ENCODE assay signal across 9 mouse cellular contexts in genomic region chr11:6568584-6569409, GRCm38 (mm10). TPM values are rescaled to one million over a fixed set of nuclear protein-coding genes. Genes with fewer than 3 reads are reported as not detected.
DNase-seq lines count a peak whose midpoint lies in the region; ATAC-seq and TF ChIP-seq lines count a peak whose summit lies in the region.
"Had no signal": no experiment of that assay in that cellular context is flagged by ENCODE, and none has a peak within 500 bp of the region (broad histone marks: within the 10 kb centered on the region; RNA-seq: fewer than 3 reads in every experiment).

No protein-coding gene starts in this region.

- peak; percentile 45 to 47 for DNase-seq in cerebellum, adult 18-20 months
- DNase-seq in cerebellum, adult 11-12 months: no peak
- peak; percentile 36 for DNase-seq in lung, postnatal 0 days (ENCODE audit: low spot score)
- DNase-seq in lung, adult 18-20 months: no peak
- peak; percentile 41 to 44 for DNase-seq in layer of hippocampus, postnatal 14 days (ENCODE audit: low spot score in 2 of 2)
- DNase-seq in urinary bladder, adult 2 months (ENCODE audit: low spot score): no peak

- peaks cover 4% of the 10 kb centered on the region; the same call in 1 of the 2 replicates for H3K4me1 ChIP-seq in lung, postnatal 0 days (ENCODE audit: insufficient read depth, low read depth, low read length)
- peaks cover 34% of the 10 kb centered on the region for H3K4me1 ChIP-seq in heart, embryonic 12.5 days (replicated peaks)
- H3K4me1 ChIP-seq in neural tube, embryonic 15.5 days: peaks cover 18% of the 10 kb centered on the region

- peak; percentile 61 for TF ChIP-seq CTCF in lung, postnatal 0 days (IDR thresholded peaks at IDR 0.05)

- no peaks in the 10 kb centered on the region; the same call in 1 of the 2 replicates for H3K36me3 ChIP-seq in lung, postnatal 0 days (ENCODE audit: insufficient read depth, low read length)
- H3K36me3 ChIP-seq in heart, embryonic 12.5 days: peaks cover 22% of the 10 kb centered on the region
- H3K36me3 ChIP-seq in neural tube, embryonic 15.5 days: peaks cover 11% of the 10 kb centered on the region

- no peak for TF ChIP-seq EP300 in lung, postnatal 0 days (IDR thresholded peaks at IDR 0.05)

- H3K4me2 ChIP-seq in lung, postnatal 0 days (replicated peaks; ENCODE audit: low read depth, low read length): no peak overlapping the region
- H3K4me2 ChIP-seq in heart, embryonic 12.5 days: no peak overlapping the region
- no peak overlapping the region; the same call in 1 of the 2 replicates for H3K4me2 ChIP-seq in neural tube, embryonic 15.5 days

- no peak overlapping the region for H3K27ac ChIP-seq in lung, postnatal 0 days (ENCODE audit: low read length)
- no peak overlapping the region for H3K27ac ChIP-seq in heart, embryonic 12.5 days (ENCODE audit: poor library complexity, severe bottlenecking)
- H3K27ac ChIP-seq in neural tube, embryonic 15.5 days (replicated peaks): peak overlapping the region; percentile 65

- H3K4me3 ChIP-seq in lung, postnatal 0 days (ENCODE audit: low read depth, low read length): no peak overlapping the region
- H3K4me3 ChIP-seq in heart, embryonic 12.5 days: no peak overlapping the region
- no peak overlapping the region for H3K4me3 ChIP-seq in neural tube, embryonic 15.5 days (replicated peaks)
- H3K4me3 ChIP-seq: erythroblast, embryonic 14.5 days had no signal

- H3K9me3 ChIP-seq in lung, postnatal 0 days (ENCODE audit: low read length): no peaks in the 10 kb centered on the region
- no peaks in the 10 kb centered on the region for H3K9me3 ChIP-seq in heart, embryonic 12.5 days (replicated peaks)
- H3K9me3 ChIP-seq in neural tube, embryonic 15.5 days (replicated peaks): no peaks in the 10 kb centered on the region

- no peaks in the 10 kb centered on the region for H3K27me3 ChIP-seq in lung, postnatal 0 days (replicated peaks; ENCODE audit: insufficient read depth, low read length)
- H3K27me3 ChIP-seq in heart, embryonic 12.5 days (replicated peaks): no peaks in the 10 kb centered on the region
- no peaks in the 10 kb centered on the region for H3K27me3 ChIP-seq in neural tube, embryonic 15.5 days (replicated peaks)

- ATAC-seq in lung, postnatal 0 days: 0 out of 2 replicates have a peak, but pooled peaks have one; percentile 14
- ATAC-seq in heart, embryonic 12.5 days (ENCODE audit: insufficient number of reproducible peaks, low FRiP score): no peak; the same call in 1 of the 2 replicates
- ATAC-seq in neural tube, embryonic 15.5 days (ENCODE audit: low FRiP score): peak; percentile 39; the same call in 1 of the 2 replicates

- H3K9ac ChIP-seq in lung, postnatal 0 days (replicated peaks; ENCODE audit: low read depth): no peak overlapping the region
- H3K9ac ChIP-seq in heart, embryonic 12.5 days: peak overlapping the region; percentile 23; the same call in 1 of the 2 replicates
- H3K9ac ChIP-seq in neural tube, embryonic 15.5 days (replicated peaks): no peak overlapping the region

- WGBS in lung, postnatal 0 days: 65% methylated on average over 11 of the region's 11 CpGs
- 55% methylated on average over 11 of the region's 11 CpGs for WGBS in heart, embryonic 12.5 days
- 39% methylated on average over 11 of the region's 11 CpGs for WGBS in neural tube, embryonic 15.5 days

RNA-seq across cellular contexts. Expression of gene Ccm2, which starts 22.1 kb away (rescaled TPM):
- polyA plus RNA-seq in lung, postnatal 0 days (2015; fragmentation: Nextera tagmentation; extraction: Ambion mirVana): 58.7 and 62.4 TPM in 2 replicates
- 61.2 and 64.1 TPM in 2 replicates for polyA plus RNA-seq in heart, embryonic 12.5 days (2016; fragmentation: Nextera tagmentation; extraction: Ambion mirVana)
- 10 to 100 TPM; 51.8 to 54.5 TPM for total RNA-seq in layer of hippocampus, postnatal 14 days (2021)
- polyA plus RNA-seq in neural tube, embryonic 15.5 days (2015; fragmentation: Nextera tagmentation; extraction: Ambion mirVana): 96.2 and 107 TPM in 2 replicates
- polyA plus RNA-seq in urinary bladder, adult 2 months (2012; rRNA removed): 66.1 and 77.6 TPM in 2 replicates

RNA-seq across cellular contexts. Expression of gene Nacad, which starts 37.1 kb away (rescaled TPM):
- polyA plus RNA-seq in lung, postnatal 0 days (2015; fragmentation: Nextera tagmentation; extraction: Ambion mirVana): 1.8 and 3.2 TPM in 2 replicates
- polyA plus RNA-seq in heart, embryonic 12.5 days (2016; fragmentation: Nextera tagmentation; extraction: Ambion mirVana): 0.60 and 2.0 TPM in 2 replicates
- 10 to 100 TPM; 58.1 to 61.9 TPM for total RNA-seq in layer of hippocampus, postnatal 14 days (2021)
- polyA plus RNA-seq in neural tube, embryonic 15.5 days (2015; fragmentation: Nextera tagmentation; extraction: Ambion mirVana): 66.7 and 78.2 TPM in 2 replicates
- polyA plus RNA-seq in urinary bladder, adult 2 months (2012; rRNA removed): 19.1 and 24.0 TPM in 2 replicates

RNA-seq across cellular contexts. Expression of gene Myo1g, which starts 48.0 kb away (rescaled TPM):
- 5.7 and 6.2 TPM in 2 replicates for polyA plus RNA-seq in lung, postnatal 0 days (2015; fragmentation: Nextera tagmentation; extraction: Ambion mirVana)
- 0.23 and 0.60 TPM in 2 replicates for polyA plus RNA-seq in heart, embryonic 12.5 days (2016; fragmentation: Nextera tagmentation; extraction: Ambion mirVana)
- total RNA-seq in layer of hippocampus, postnatal 14 days (2021): under 1 TPM; 0.48 to 0.74 TPM
- polyA plus RNA-seq in neural tube, embryonic 15.5 days (2015; fragmentation: Nextera tagmentation; extraction: Ambion mirVana): 0.37 and 6.2 TPM in 2 replicates
- polyA plus RNA-seq in urinary bladder, adult 2 months (2012; rRNA removed): 10.1 and 12.6 TPM in 2 replicates

RNA-seq across cellular contexts. Expression of gene Tbrg4, which starts 57.1 kb away (rescaled TPM):
- polyA plus RNA-seq in lung, postnatal 0 days (2015; fragmentation: Nextera tagmentation; extraction: Ambion mirVana): 10.8 and 10.9 TPM in 2 replicates
- polyA plus RNA-seq in heart, embryonic 12.5 days (2016; fragmentation: Nextera tagmentation; extraction: Ambion mirVana): 49.9 and 52.5 TPM in 2 replicates
- 10 to 100 TPM; 47.2 to 52.5 TPM for total RNA-seq in layer of hippocampus, postnatal 14 days (2021)
- 34.2 and 39.9 TPM in 2 replicates for polyA plus RNA-seq in neural tube, embryonic 15.5 days (2015; fragmentation: Nextera tagmentation; extraction: Ambion mirVana)
- polyA plus RNA-seq in urinary bladder, adult 2 months (2012; rRNA removed): 41.5 and 50.3 TPM in 2 replicates

Comparison
In these comparisons a context has a peak if more than half of its experiments do, and no peak if none do; other contexts are left out.
1. DNase-seq: peak in cerebellum, adult 18-20 months (2 of 2), lung, postnatal 0 days (single experiment) and layer of hippocampus, postnatal 14 days (2 of 2); none in cerebellum, adult 11-12 months (single experiment), lung, adult 18-20 months (0 of 2) and urinary bladder, adult 2 months (single experiment).